Mouse (Mus musculus): ENCODE results near the gene Fcrla. TPM values are rescaled to one million over a fixed set of nuclear protein-coding genes. Genes with fewer than 3 reads are reported as not detected.
"Not testable (repeated sequence)": the region's sequence is repeated elsewhere in the genome, so short reads cannot be mapped to it uniquely, and the experiment has no call there.

The Fcrla gene
- total RNA-seq (2021), result not detected
- long read RNA-seq, experiment 1, result 0 reads
- long read RNA-seq, experiment 2, result 0 reads

GRCm38 (mm10) chr1:170927378-170927777, at the start of gene Fcrla:
Fcrla (minus strand) TSS chr1:170927583.
- DNase-seq, result no peak

GRCm38 (mm10) chr1:170976447-170976846, 49.1 kb upstream of the Fcrla start, which contains the start of gene Fcgr2b:
Fcgr2b (minus strand) TSS chr1:170976547.
- no peak for DNase-seq

- DNase-seq, result no peak
These were observed 48.4 kb upstream of the Fcrla start for GRCm38 (mm10) chr1:170975751-170976161.

GRCm38 (mm10) chr1:170975350-170975749, 48.0 kb upstream of the Fcrla start:
- DNase-seq, result not testable (repeated sequence)

- no peak for DNase-seq
These were observed 47.4 kb upstream of the Fcrla start for GRCm38 (mm10) chr1:170974736-170975135.

- no peak for DNase-seq
These were observed 46.8 kb upstream of the Fcrla start for GRCm38 (mm10) chr1:170974171-170974570.

- no peak for DNase-seq
These were observed 45.6 kb upstream of the Fcrla start for GRCm38 (mm10) chr1:170972936-170973335.

- DNase-seq, result no peak
These were observed 45.1 kb upstream of the Fcrla start for GRCm38 (mm10) chr1:170972494-170972893.

- no peak for DNase-seq
These were observed 41.2 kb upstream of the Fcrla start for GRCm38 (mm10) chr1:170968576-170968975.

GRCm38 (mm10) chr1:170967581-170967980, 40.2 kb upstream of the Fcrla start:
- no peak for DNase-seq

- no peak for DNase-seq
These were observed 35.7 kb upstream of the Fcrla start for GRCm38 (mm10) chr1:170963087-170963486.

GRCm38 (mm10) chr1:170962301-170962700, 34.9 kb upstream of the Fcrla start:
- DNase-seq, result no peak

- no peak for DNase-seq
These were observed 33.7 kb upstream of the Fcrla start for GRCm38 (mm10) chr1:170961101-170961500.

- no peak for DNase-seq
These were observed 32.4 kb upstream of the Fcrla start for GRCm38 (mm10) chr1:170959791-170960190.

GRCm38 (mm10) chr1:170958225-170958624, 30.8 kb upstream of the Fcrla start:
- DNase-seq, result no peak

GRCm38 (mm10) chr1:170953192-170953591, 25.8 kb upstream of the Fcrla start:
- DNase-seq, result no peak

GRCm38 (mm10) chr1:170950772-170951171, 23.4 kb upstream of the Fcrla start:
- DNase-seq, result no peak

GRCm38 (mm10) chr1:170944908-170945307, 17.5 kb upstream of the Fcrla start:
- DNase-seq, result not testable (repeated sequence)

- not testable (repeated sequence) for DNase-seq
These were observed 16.8 kb upstream of the Fcrla start for GRCm38 (mm10) chr1:170944151-170944550.

GRCm38 (mm10) chr1:170939255-170939654, 11.9 kb upstream of the Fcrla start:
- DNase-seq, result no peak

- DNase-seq, result no peak
These were observed 7.0 kb upstream of the Fcrla start for GRCm38 (mm10) chr1:170934383-170934782.

- DNase-seq, result no peak
These were observed 6.6 kb upstream of the Fcrla start for GRCm38 (mm10) chr1:170933940-170934339.

- no peak for DNase-seq
These were observed 6.1 kb upstream of the Fcrla start for GRCm38 (mm10) chr1:170933386-170933920.

GRCm38 (mm10) chr1:170932043-170932442, 4.7 kb upstream of the Fcrla start:
- no peak for DNase-seq

GRCm38 (mm10) chr1:170929245-170929644, 1.9 kb upstream of the Fcrla start:
- DNase-seq, result no peak
